Mouse (Mus musculus): ENCODE measurements around the gene Id2. TPM values are rescaled to one million over a fixed set of nuclear protein-coding genes. Genes with fewer than 3 reads are reported as not detected.

Gene Id2
- total RNA-seq, 1 experiment, result 14.5 TPM

GRCm38 (mm10) chr12:25108865-25109264 is 11.9 kb upstream of the Id2 start:
- TF ChIP-seq MAFK (IDR thresholded peaks at IDR 0.05; ENCODE audit: insufficient read depth, low read depth, low read length) (no peak), ZC3H11A (IDR thresholded peaks at IDR 0.05; ENCODE audit: borderline replicate concordance, low read depth, low read length) (no peak), ZNF384 (IDR thresholded peaks at IDR 0.05; ENCODE audit: low read depth, low read length) (no peak), HCFC1 (IDR thresholded peaks at IDR 0.05; ENCODE audit: borderline replicate concordance, insufficient read depth, low read length) (no peak), CHD2 (IDR thresholded peaks at IDR 0.05; ENCODE audit: low read depth, low read length) (no peak)
- H3K36me3 ChIP-seq (ENCODE audit: control insufficient read depth, insufficient read depth, low read length, poor library complexity, severe bottlenecking), result no peaks in the 10 kb centered on the region
- no peaks in the 10 kb centered on the region for H3K9me3 ChIP-seq (ENCODE audit: control insufficient read depth, insufficient read depth, low read depth, low read length)
- in situ Hi-C loops (cut with MboI; ENCODE audit: low sequenced_read_pairs in 2 of 2, unreplicated experiment in 2 of 2), result no loop called here
- H3K9ac ChIP-seq (ENCODE audit: insufficient read depth, low read depth, low read length, poor library complexity, severe bottlenecking), result no peak overlapping the region
- no peak overlapping the region for H3K27ac ChIP-seq (ENCODE audit: insufficient read depth, low read depth, low read length, poor library complexity, severe bottlenecking)
- H3K4me1 ChIP-seq (ENCODE audit: control insufficient read depth in 2 of 2, insufficient read depth in 2 of 2, low read length in 2 of 2, poor library complexity in 1 of 2), result peaks cover 0 to 10% of the 10 kb centered on the region in 2 experiments; a peak in 1 of 4 replicates
- no peak for DNase-seq (ENCODE audit: low read depth, low spot score)
- H3K4me3 ChIP-seq (ENCODE audit: insufficient read depth in 1 of 2, low read depth in 1 of 2, low read length in 2 of 2, poor library complexity in 1 of 2, severe bottlenecking in 1 of 2), result no peak overlapping the region

GRCm38 (mm10) chr12:25104541-25104940 is 7.6 kb upstream of the Id2 start:
- no peak for DNase-seq (ENCODE audit: low read depth, low spot score)
- no peak overlapping the region for H3K27ac ChIP-seq (ENCODE audit: insufficient read depth, low read depth, low read length, poor library complexity, severe bottlenecking)
- peaks cover 0 to 8% of the 10 kb centered on the region in 2 experiments; a peak in 1 of 4 replicates for H3K4me1 ChIP-seq (ENCODE audit: control insufficient read depth in 2 of 2, insufficient read depth in 2 of 2, low read length in 2 of 2, poor library complexity in 1 of 2)
- H3K9ac ChIP-seq (ENCODE audit: insufficient read depth, low read depth, low read length, poor library complexity, severe bottlenecking), result no peak overlapping the region
- no peak overlapping the region for H3K4me3 ChIP-seq (ENCODE audit: insufficient read depth in 1 of 2, low read depth in 1 of 2, low read length in 2 of 2, poor library complexity in 1 of 2, severe bottlenecking in 1 of 2)
- TF ChIP-seq HCFC1 (IDR thresholded peaks at IDR 0.05; ENCODE audit: borderline replicate concordance, insufficient read depth, low read length), result no peak
- no peak for TF ChIP-seq CHD2 (IDR thresholded peaks at IDR 0.05; ENCODE audit: low read depth, low read length)
- TF ChIP-seq ZC3H11A (IDR thresholded peaks at IDR 0.05; ENCODE audit: borderline replicate concordance, low read depth, low read length), result no peak
- no peak for TF ChIP-seq ZNF384 (IDR thresholded peaks at IDR 0.05; ENCODE audit: low read depth, low read length)
- no peak for TF ChIP-seq MAFK (IDR thresholded peaks at IDR 0.05; ENCODE audit: insufficient read depth, low read depth, low read length)
- no peaks in the 10 kb centered on the region for H3K9me3 ChIP-seq (ENCODE audit: control insufficient read depth, insufficient read depth, low read depth, low read length)
- H3K36me3 ChIP-seq (ENCODE audit: control insufficient read depth, insufficient read depth, low read length, poor library complexity, severe bottlenecking), result no peaks in the 10 kb centered on the region
- in situ Hi-C loops (cut with MboI; ENCODE audit: low sequenced_read_pairs in 2 of 2, unreplicated experiment in 2 of 2), result no loop called here

GRCm38 (mm10) chr12:25103911-25104310 is 7.0 kb upstream of the Id2 start:
- in situ Hi-C loops (cut with MboI; ENCODE audit: low sequenced_read_pairs in 2 of 2, unreplicated experiment in 2 of 2), result no loop called here
- no peak overlapping the region for H3K27ac ChIP-seq (ENCODE audit: insufficient read depth, low read depth, low read length, poor library complexity, severe bottlenecking)
- H3K9me3 ChIP-seq (ENCODE audit: control insufficient read depth, insufficient read depth, low read depth, low read length), result no peaks in the 10 kb centered on the region
- peaks cover 0 to 6% of the 10 kb centered on the region in 2 experiments; a peak in 2 of 4 replicates for H3K4me1 ChIP-seq (ENCODE audit: control insufficient read depth in 2 of 2, insufficient read depth in 2 of 2, low read length in 2 of 2, poor library complexity in 1 of 2)
- no peak for DNase-seq (ENCODE audit: low read depth, low spot score)
- H3K9ac ChIP-seq (ENCODE audit: insufficient read depth, low read depth, low read length, poor library complexity, severe bottlenecking), result no peak overlapping the region
- TF ChIP-seq ZC3H11A (IDR thresholded peaks at IDR 0.05; ENCODE audit: borderline replicate concordance, low read depth, low read length) (no peak), ZNF384 (IDR thresholded peaks at IDR 0.05; ENCODE audit: low read depth, low read length) (no peak), CHD2 (IDR thresholded peaks at IDR 0.05; ENCODE audit: low read depth, low read length) (no peak), HCFC1 (IDR thresholded peaks at IDR 0.05; ENCODE audit: borderline replicate concordance, insufficient read depth, low read length) (no peak)
- H3K4me3 ChIP-seq (ENCODE audit: insufficient read depth in 1 of 2, low read depth in 1 of 2, low read length in 2 of 2, poor library complexity in 1 of 2, severe bottlenecking in 1 of 2), result no peak overlapping the region
- H3K36me3 ChIP-seq (ENCODE audit: control insufficient read depth, insufficient read depth, low read length, poor library complexity, severe bottlenecking), result no peaks in the 10 kb centered on the region

DNA sequence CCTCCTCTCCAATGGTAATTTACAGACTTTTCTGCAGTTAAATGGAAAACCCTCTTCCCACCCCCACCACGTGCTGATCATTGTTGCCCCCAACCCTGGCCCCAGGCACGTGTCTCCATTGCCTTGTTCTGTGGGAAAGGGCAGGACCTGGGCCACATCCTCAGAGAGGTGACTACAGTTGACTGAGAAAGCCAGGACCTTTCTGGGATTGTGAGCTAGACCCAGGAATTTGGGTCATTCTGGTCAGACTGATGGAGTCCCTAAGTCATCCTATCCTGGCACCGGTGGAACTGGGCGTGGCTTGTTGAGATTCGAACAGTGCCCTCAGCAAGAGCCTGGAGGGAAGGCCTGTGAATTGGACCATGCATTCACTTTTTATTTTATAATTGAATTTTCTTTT is 4.4 kb upstream of the Id2 start:
- Histone ChIP-seq H3K4me3 (ENCODE audit: insufficient read depth in 1 of 2, low read depth in 1 of 2, low read length in 2 of 2, poor library complexity in 1 of 2, severe bottlenecking in 1 of 2) (no peak overlapping the region), H3K36me3 (ENCODE audit: control insufficient read depth, insufficient read depth, low read length, poor library complexity, severe bottlenecking) (no peaks in the 10 kb centered on the region), H3K27ac (ENCODE audit: insufficient read depth, low read depth, low read length, poor library complexity, severe bottlenecking) (no peak overlapping the region), H3K9me3 (ENCODE audit: control insufficient read depth, insufficient read depth, low read depth, low read length) (no peaks in the 10 kb centered on the region), H3K9ac (ENCODE audit: insufficient read depth, low read depth, low read length, poor library complexity, severe bottlenecking) (no peak overlapping the region), H3K4me1 (ENCODE audit: control insufficient read depth in 2 of 2, insufficient read depth in 2 of 2, low read length in 2 of 2, poor library complexity in 1 of 2) (peaks cover 2 to 10% of the 10 kb centered on the region in 2 experiments; a peak in 2 of 4 replicates)
- DNase-seq (ENCODE audit: low read depth, low spot score), result no peak
- in situ Hi-C loops (cut with MboI; ENCODE audit: low sequenced_read_pairs in 2 of 2, unreplicated experiment in 2 of 2), result no loop called here
- TF ChIP-seq MAFK (IDR thresholded peaks at IDR 0.05; ENCODE audit: insufficient read depth, low read depth, low read length), result no peak
- TF ChIP-seq CHD2 (IDR thresholded peaks at IDR 0.05; ENCODE audit: low read depth, low read length), result no peak
